Mouse (Mus musculus) testis, adult 2 months (tissue): Measurements from ENCODE around the gene Rad9b.

ENCODE experiments used
- CTCF ChIP-seq: fragments of 200-500 bp; IDR thresholded peaks from 2 replicates; pipeline ENCODE4 v1.5.1; 2012; ENCODE audit warnings: low read depth, mild to moderate bottlenecking, inconsistent platforms, low read length, moderate library complexity; ENCODE audit not compliant: control insufficient read depth, insufficient read depth, insufficient replicate concordance
- POLR2A ChIP-seq: fragments of 200-500 bp; IDR thresholded peaks from 2 replicates; pipeline ENCODE4 v1.6.1; 2012; ENCODE audit warnings: low read depth, mild to moderate bottlenecking, inconsistent platforms, low read length, moderate library complexity; ENCODE audit not compliant: control insufficient read depth

DNA sequence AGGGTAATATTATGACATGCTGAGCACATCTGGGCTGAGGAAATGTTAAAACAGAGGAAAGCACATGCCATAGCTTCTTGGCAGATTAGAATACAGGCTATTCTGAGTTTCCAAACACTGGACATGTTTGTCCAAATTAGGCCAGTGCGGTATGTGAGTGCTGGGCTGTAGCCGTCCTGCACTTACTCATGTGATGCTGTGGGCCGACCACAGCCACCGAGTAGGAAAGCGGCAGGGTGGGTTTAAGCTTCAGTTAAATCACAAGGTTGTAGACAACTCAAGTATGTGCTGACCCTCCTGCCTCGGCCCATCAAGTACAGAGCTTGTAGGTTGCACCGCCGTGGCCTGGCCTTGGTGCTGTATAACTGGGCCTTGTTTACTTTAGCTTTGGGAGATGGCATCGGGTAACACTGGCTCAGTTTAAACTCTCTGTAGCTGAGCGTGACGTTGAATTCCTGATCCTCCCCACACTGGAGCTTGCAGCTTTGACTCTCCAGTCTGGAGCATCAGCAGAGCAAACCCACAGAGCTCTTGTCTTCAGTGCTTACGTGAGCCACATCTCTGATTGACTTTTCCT lies 33.7 kb downstream of the Rad9b start:
- no peak for TF ChIP-seq CTCF
- TF ChIP-seq POLR2A: no peak
